Mouse (Mus musculus) kidney, embryonic 16.5 days (tissue): ENCODE measurements around the gene Epb41l2. TPM values are rescaled to one million over a fixed set of nuclear protein-coding genes. Genes with fewer than 3 reads are reported as not detected.

Source experiments
- ATAC-seq: fragments of 200-750 bp; cut with Nextera tagmentation; 2 replicates; pipeline ENCODE4 v1.8.0; 2017; ENCODE audit warnings: moderate TSS enrichment; ENCODE audit not compliant: low FRiP score, low TSS enrichment
- H3K27ac ChIP-seq: fragments of 300-500 bp; sonication (generic); 2 replicates; pipeline ENCODE4 v1.5.1; 2014; ENCODE audit warnings: low read length
- H3K27me3 ChIP-seq: fragments of 300-500 bp; sonication (generic); 2 replicates; pipeline ENCODE4 v1.6.1; 2014; ENCODE audit warnings: low read length, control low read depth, mixed read lengths; ENCODE audit not compliant: insufficient read depth
- H3K36me3 ChIP-seq: fragments of 300-500 bp; sonication (generic); 2 replicates; pipeline ENCODE4 v1.6.1; 2014; ENCODE audit warnings: low read length, control low read depth, mixed read lengths; ENCODE audit not compliant: insufficient read depth
- H3K4me1 ChIP-seq: fragments of 300-500 bp; sonication (generic); 2 replicates; pipeline ENCODE4 v1.6.1; 2014; ENCODE audit warnings: low read length, control low read depth, mixed read lengths; ENCODE audit not compliant: insufficient read depth
- H3K4me2 ChIP-seq: fragments of 300-500 bp; sonication (generic); replicated peaks from 2 replicates; pipeline ENCODE4 v1.6.1; 2014; ENCODE audit warnings: low read depth, low read length
- H3K4me3 ChIP-seq: fragments of 300-500 bp; sonication (generic); 2 replicates; pipeline ENCODE4 v1.5.1; 2014; ENCODE audit warnings: mild to moderate bottlenecking, low read length
- H3K9ac ChIP-seq: fragments of 300-500 bp; sonication (generic); replicated peaks from 2 replicates; pipeline ENCODE4 v1.6.1; 2014; ENCODE audit warnings: low read length
- H3K9me3 ChIP-seq: fragments of 300-500 bp; sonication (generic); 2 replicates; pipeline ENCODE4 v1.6.1; 2016; ENCODE audit warnings: low read length, control low read depth
- WGBS: fragments of 180-500 bp; shearing (Covaris S2); extraction: QIAGEN DNeasy Blood & Tissue Kit; methylation state at CpG from one replicate; pipeline ENCODE4 v1.1.7; 2014; 5-methylcytosine and 5-hydroxymethylcytosine counted together
- polyA plus RNA-seq: library from polyadenylated mRNA; unstranded; fragments of >200 nt; fragmentation: Nextera tagmentation; extraction: Ambion mirVana; gene quantifications from 2 replicates; pipeline ENCODE4 v1.2.1, GENCODE M21; 2015

The Epb41l2 gene
- polyA plus RNA-seq, 1 experiment from 2014 or later = 74.9 TPM

DNA sequence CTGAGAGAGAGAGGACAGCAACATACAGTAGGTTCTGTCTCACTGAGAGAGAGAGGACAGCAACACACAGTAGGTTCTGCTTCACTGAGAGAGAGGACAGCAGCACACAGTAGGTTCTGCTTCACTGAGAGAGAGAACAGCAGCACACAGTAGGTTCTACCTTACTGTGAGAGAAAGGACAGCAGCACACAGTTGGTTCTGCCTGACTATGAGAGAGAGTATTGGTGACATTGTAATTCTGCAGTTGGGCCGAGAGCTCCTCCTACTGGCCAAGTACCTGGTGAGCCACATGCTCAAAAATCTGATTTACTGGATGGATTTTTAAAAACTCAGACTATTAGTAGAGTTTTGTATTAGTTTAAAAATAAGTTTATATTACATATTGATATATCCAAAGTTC is 128.9 kb downstream of the Epb41l2 start:
- Histone ChIP-seq H3K4me3 (no peak overlapping the region), H3K27me3 (no peaks in the 10 kb centered on the region)
- 12% methylated on average over 1 of the region's 1 CpGs for WGBS

DNA sequence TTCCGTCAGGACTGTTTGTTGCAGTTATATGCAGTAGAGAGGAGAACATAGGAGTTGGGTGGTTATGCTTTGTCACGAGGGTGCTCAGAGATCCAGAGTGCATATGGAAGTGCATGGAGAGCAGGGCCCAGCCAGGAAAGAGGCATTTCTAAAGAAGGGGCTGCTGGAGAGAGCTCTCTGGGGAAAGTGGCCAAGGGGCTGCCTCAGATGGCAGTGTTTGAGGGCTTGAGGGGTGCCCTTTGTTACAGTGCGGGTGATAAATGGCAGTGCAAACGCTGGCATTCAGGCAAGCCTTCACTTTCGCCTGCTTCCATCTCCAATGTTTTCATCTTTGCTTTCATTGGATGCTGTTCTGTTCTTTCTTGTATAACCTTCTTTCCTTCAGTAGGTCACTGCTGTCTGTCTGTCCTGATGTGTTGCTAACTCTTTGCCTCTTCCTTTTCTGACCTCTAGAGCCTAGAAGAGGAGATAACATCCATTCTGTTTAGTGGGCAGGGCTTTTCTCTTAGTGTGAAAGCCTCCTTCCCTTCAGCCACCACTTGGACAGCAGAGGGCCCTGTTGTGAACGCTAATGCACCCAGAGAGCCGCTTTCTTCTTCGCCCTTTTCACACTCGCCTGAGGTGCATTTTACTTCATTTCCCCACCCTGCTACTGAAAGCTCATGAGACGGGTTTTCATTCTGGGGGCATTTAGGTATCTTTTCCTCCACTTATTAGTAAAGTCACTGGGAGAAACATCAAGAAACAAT is 139.9 kb downstream of the Epb41l2 start:
- no peak overlapping the region for H3K9ac ChIP-seq
- WGBS = 72% methylated on average over 10 of the region's 10 CpGs
- H3K27me3 ChIP-seq = no peaks in the 10 kb centered on the region
- no peaks in the 10 kb centered on the region for H3K4me1 ChIP-seq
- H3K4me3 ChIP-seq = no peak overlapping the region
- no peaks in the 10 kb centered on the region for H3K9me3 ChIP-seq
- ATAC-seq = no peak
- H3K4me2 ChIP-seq = no peak overlapping the region
- no peak overlapping the region for H3K27ac ChIP-seq
- peaks cover 4% of the 10 kb centered on the region for H3K36me3 ChIP-seq

More for the DNA sequence above, 128.9 kb downstream of the Epb41l2 start:
- peaks cover 4% of the 10 kb centered on the region; the same call in 1 of the 2 replicates for H3K36me3 ChIP-seq
- H3K9me3 ChIP-seq = no peaks in the 10 kb centered on the region
- H3K27ac ChIP-seq = no peak overlapping the region
- no peaks in the 10 kb centered on the region for H3K4me1 ChIP-seq
- H3K9ac ChIP-seq = no peak overlapping the region
- no peak overlapping the region for H3K4me2 ChIP-seq
- ATAC-seq = peak; percentile 70; the same call in 1 of the 2 replicates

GRCm38 (mm10) chr10:25503250-25503649 is 143.7 kb downstream of the Epb41l2 start:
- Histone ChIP-seq H3K27ac (no peak overlapping the region), H3K9ac (no peak overlapping the region), H3K36me3 (peaks cover 22% of the 10 kb centered on the region), H3K4me2 (no peak overlapping the region), H3K9me3 (no peaks in the 10 kb centered on the region), H3K27me3 (no peaks in the 10 kb centered on the region), H3K4me1 (no peaks in the 10 kb centered on the region), H3K4me3 (no peak overlapping the region)
- no peak for ATAC-seq
- WGBS = 84% methylated on average over 5 of the region's 5 CpGs

DNA sequence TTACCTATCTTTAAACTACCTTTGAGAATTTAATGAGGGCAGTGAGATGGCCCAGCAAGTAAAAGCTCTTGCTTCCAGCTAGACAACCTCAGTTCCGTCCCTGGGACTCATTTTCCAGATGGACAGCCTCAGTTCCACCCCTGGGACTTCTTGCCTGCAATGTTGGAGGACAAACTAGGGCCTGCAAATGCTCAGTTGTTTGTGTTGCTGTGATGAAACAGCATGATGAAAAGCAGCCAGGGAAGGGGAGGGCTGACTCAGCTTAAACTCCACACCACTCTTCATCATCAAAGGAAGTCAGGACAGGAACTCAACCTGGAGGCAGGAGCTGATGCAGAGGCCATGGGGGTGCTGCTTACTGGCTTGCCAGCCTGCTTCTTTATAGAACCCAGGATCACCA is 154.2 kb downstream of the Epb41l2 start:
- no peak overlapping the region for H3K4me2 ChIP-seq
- no peak overlapping the region for H3K4me3 ChIP-seq
- no peak for ATAC-seq
- no peaks in the 10 kb centered on the region; the same call in 1 of the 2 replicates for H3K9me3 ChIP-seq
- H3K27me3 ChIP-seq = no peaks in the 10 kb centered on the region
- no peak overlapping the region for H3K27ac ChIP-seq
- 63% methylated on average over 1 of the region's 1 CpGs for WGBS
- no peaks in the 10 kb centered on the region for H3K4me1 ChIP-seq
- no peak overlapping the region for H3K9ac ChIP-seq
- H3K36me3 ChIP-seq = peaks cover 16% of the 10 kb centered on the region; the same call in 1 of the 2 replicates

DNA sequence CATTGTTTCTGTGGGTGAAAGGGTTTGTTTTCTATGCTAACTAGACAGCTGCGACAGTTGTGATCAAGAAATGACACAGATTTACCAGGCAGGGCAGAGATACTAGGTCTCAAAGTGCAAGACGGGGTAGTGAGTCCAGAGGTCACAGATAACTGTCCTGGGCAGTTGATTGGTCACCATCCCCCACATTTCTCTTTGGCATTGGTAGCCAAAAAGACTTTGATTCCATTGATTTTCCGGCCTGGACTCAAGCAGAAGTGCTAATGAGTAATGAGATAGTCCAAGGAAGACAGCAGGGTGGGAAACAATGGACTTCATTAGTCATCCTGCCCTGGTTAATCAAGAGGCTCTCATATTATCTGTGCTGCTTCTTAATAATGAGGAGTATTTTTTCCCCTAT is 160.4 kb downstream of the Epb41l2 start:
- Histone ChIP-seq H3K4me2 (no peak overlapping the region), H3K9ac (no peak overlapping the region), H3K27ac (no peak overlapping the region), H3K36me3 (peaks cover 19% of the 10 kb centered on the region; the same call in 1 of the 2 replicates), H3K27me3 (no peaks in the 10 kb centered on the region), H3K4me3 (no peak overlapping the region), H3K9me3 (no peaks in the 10 kb centered on the region; the same call in 1 of the 2 replicates), H3K4me1 (no peaks in the 10 kb centered on the region)
- ATAC-seq = no peak
- 83% methylated on average over 3 of the region's 3 CpGs for WGBS

- H3K27ac ChIP-seq = no peak overlapping the region
- H3K9ac ChIP-seq = no peak overlapping the region
- 85% methylated on average over 5 of the region's 5 CpGs for WGBS
- peaks cover 14% of the 10 kb centered on the region; the same call in 1 of the 2 replicates for H3K36me3 ChIP-seq
- H3K9me3 ChIP-seq = no peaks in the 10 kb centered on the region; the same call in 1 of the 2 replicates
- H3K4me3 ChIP-seq = no peak overlapping the region
- no peaks in the 10 kb centered on the region for H3K27me3 ChIP-seq
- H3K4me2 ChIP-seq = no peak overlapping the region
- ATAC-seq = no peak
- no peaks in the 10 kb centered on the region for H3K4me1 ChIP-seq
These were observed 160.8 kb downstream of the Epb41l2 start for GRCm38 (mm10) chr10:25520428-25520827.

DNA sequence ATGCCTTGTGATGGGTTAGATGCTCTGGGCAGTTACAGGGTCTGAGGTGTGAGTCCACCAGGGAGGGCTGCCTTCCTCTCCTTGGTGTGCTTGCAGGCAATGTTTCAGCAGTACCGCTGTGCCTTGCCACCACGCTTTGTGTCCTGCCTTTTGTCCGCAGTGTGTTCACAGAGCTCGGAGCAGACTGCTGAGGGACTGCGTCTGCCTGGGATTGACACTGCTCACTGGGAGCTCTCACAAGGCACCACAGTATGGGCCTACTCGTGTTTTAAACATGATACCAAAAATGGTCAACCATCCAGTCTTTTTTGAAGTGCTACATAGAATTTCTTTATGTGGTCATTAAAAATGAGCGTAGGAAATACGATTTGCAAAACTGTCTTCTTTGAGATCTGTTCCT is 164.1 kb downstream of the Epb41l2 start:
- WGBS = 89% methylated on average over 8 of the region's 8 CpGs
- 0 out of 2 replicates have a peak, but pooled peaks cover 4% of the 10 kb centered on the region for H3K36me3 ChIP-seq
- H3K27me3 ChIP-seq = no peaks in the 10 kb centered on the region
- no peak overlapping the region for H3K27ac ChIP-seq
- no peaks in the 10 kb centered on the region for H3K4me1 ChIP-seq
- H3K4me3 ChIP-seq = no peak overlapping the region
- ATAC-seq = no peak
- no peak overlapping the region for H3K9ac ChIP-seq
- no peaks in the 10 kb centered on the region for H3K9me3 ChIP-seq
- H3K4me2 ChIP-seq = no peak overlapping the region

DNA sequence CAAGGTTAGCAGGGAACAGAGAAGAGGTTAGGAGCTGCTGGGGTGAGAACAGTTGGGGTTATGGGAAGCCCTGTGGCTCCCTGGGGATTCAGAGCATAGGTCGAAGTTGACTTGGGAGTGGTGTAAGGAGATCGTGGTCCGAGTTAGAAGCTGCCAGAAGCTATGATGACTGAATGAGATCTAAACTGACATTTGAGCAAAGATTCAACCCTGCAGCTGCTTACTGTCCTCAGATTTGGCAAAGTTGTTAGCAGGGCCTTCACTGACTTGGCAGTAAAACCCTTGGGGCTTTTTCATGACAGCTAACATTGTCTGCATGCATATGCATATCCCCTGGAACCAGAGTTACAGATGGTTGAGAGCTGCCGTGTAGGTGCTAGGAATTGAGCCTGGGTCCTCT is 166.6 kb downstream of the Epb41l2 start:
- 73% methylated on average over 4 of the region's 4 CpGs for WGBS
- Histone ChIP-seq H3K27ac (no peak overlapping the region), H3K9ac (no peak overlapping the region), H3K36me3 (0 out of 2 replicates have a peak, but pooled peaks cover 4% of the 10 kb centered on the region), H3K9me3 (no peaks in the 10 kb centered on the region), H3K4me1 (no peaks in the 10 kb centered on the region), H3K4me3 (no peak overlapping the region), H3K4me2 (no peak overlapping the region), H3K27me3 (no peaks in the 10 kb centered on the region)
- ATAC-seq = no peak

DNA sequence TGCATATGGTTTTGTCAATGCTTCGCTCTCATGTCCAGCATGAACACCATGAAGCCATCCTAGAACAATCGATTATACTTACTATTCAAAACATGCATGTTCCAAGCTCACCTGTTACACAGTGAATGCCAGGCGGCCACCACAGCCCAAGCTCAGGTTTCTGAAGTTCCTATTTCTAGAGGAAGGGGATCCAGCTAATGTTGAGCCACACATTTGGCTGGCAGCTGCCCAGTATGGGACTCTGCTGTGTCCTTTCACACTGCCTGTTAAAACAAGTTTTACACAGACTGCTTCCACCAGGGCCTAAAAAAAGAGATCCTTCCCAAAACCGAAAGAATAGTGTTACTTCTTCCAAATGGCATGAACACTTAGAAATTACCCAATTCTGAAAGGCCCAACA is 167.0 kb downstream of the Epb41l2 start:
- Histone ChIP-seq H3K4me3 (no peak overlapping the region), H3K27me3 (no peaks in the 10 kb centered on the region), H3K9me3 (no peaks in the 10 kb centered on the region), H3K36me3 (0 out of 2 replicates have a peak, but pooled peaks cover 4% of the 10 kb centered on the region), H3K27ac (no peak overlapping the region), H3K9ac (no peak overlapping the region), H3K4me2 (no peak overlapping the region), H3K4me1 (no peaks in the 10 kb centered on the region)
- no peak for ATAC-seq
- 89% methylated on average over 4 of the region's 4 CpGs for WGBS

DNA sequence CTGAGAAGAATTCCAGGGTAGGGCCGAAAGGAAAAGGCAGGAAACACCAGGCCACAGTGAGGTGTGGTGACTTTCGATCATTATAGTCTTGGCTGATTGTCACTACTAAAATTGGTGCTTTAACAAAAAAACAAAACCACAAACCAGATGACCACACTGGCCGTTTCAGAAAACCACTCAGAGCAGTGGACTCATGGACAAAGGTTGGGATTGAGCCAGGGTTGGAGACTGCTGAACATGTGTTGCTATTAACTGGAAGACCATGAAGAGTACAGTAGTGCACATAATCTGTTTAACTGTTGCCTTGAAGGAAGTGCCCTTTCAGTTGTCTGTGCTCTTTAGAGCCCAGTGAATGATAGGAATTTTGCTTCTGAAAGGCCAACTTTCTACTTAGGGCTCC is 167.5 kb downstream of the Epb41l2 start:
- H3K27me3 ChIP-seq = no peaks in the 10 kb centered on the region
- H3K4me3 ChIP-seq = no peak overlapping the region
- H3K4me2 ChIP-seq = no peak overlapping the region
- no peaks in the 10 kb centered on the region for H3K9me3 ChIP-seq
- no peak overlapping the region for H3K9ac ChIP-seq
- H3K36me3 ChIP-seq = 0 out of 2 replicates have a peak, but pooled peaks cover 4% of the 10 kb centered on the region
- whole genome bisulfite sequencing = 84% methylated on average over 3 of the region's 3 CpGs
- ATAC-seq = no peak
- no peak overlapping the region for H3K27ac ChIP-seq
- H3K4me1 ChIP-seq = no peaks in the 10 kb centered on the region
